ENCODE assay signal across 32 mouse cellular contexts in the genomic region with DNA sequence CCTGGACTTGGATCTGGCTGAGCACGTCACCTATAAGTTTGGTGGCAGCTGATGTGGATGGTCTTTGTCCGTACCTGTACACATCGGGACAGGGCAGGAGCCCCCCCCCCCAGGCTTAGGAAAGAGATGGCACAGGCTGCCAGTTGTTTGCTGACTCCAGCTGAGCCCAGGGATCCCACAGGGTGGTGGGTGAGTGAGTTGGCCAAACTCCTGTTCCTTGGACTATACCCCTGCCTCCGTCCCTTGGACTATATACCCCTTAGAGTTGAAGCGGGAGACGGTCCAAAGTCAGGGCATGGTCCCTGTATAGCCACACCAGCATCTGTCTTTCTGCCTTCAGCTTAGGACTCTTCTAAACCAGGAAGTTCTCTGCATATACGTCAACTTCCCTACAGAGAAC. TPM values are rescaled to one million over a fixed set of nuclear protein-coding genes. Genes with fewer than 3 reads are reported as not detected.
DNase-seq lines count a peak whose midpoint lies in the region; ATAC-seq and TF ChIP-seq lines count a peak whose summit lies in the region.
"Had no signal": no experiment of that assay in that cellular context is flagged by ENCODE, and none has a peak within 500 bp of the region (broad histone marks: within the 10 kb centered on the region; RNA-seq: fewer than 3 reads in every experiment).

No protein-coding gene starts in this region.

- intact Hi-C loops in heart, postnatal 10 days (cut with DNase I), result no loop called here

- H3K9me3 ChIP-seq in kidney, embryonic 15.5 days (replicated peaks), result no peaks in the 10 kb centered on the region
- no peaks in the 10 kb centered on the region for H3K9me3 ChIP-seq in kidney, embryonic 16.5 days (ENCODE audit: low read length)
- H3K9me3 ChIP-seq in embryonic facial prominence, embryonic 13.5 days, result no peaks in the 10 kb centered on the region
- H3K9me3 ChIP-seq in embryonic facial prominence, embryonic 15.5 days (replicated peaks), result no peaks in the 10 kb centered on the region
- no peaks in the 10 kb centered on the region for H3K9me3 ChIP-seq in limb, embryonic 14.5 days (ENCODE audit: control insufficient read depth, low read length)
- no peaks in the 10 kb centered on the region for H3K9me3 ChIP-seq in forebrain, embryonic 14.5 days (replicated peaks; ENCODE audit: control insufficient read depth, low read length)
- H3K9me3 ChIP-seq: forebrain, embryonic 13.5 days; G1E; heart, embryonic 15.5 days; hindbrain, embryonic 15.5 days; intestine, embryonic 15.5 days; liver, embryonic 15.5 days; neural tube, embryonic 12.5 days had no signal

- no peak for ATAC-seq in kidney, embryonic 15.5 days (replicated peaks; ENCODE audit: low FRiP score)
- ATAC-seq in kidney, embryonic 16.5 days (ENCODE audit: low FRiP score, low TSS enrichment), result no peak
- no peak for ATAC-seq in embryonic facial prominence, embryonic 13.5 days (ENCODE audit: insufficient number of reproducible peaks, insufficient read depth, low FRiP score, low TSS enrichment, low read depth)
- no peak for ATAC-seq in embryonic facial prominence, embryonic 15.5 days (ENCODE audit: insufficient number of reproducible peaks, low FRiP score, low TSS enrichment, low read depth)
- ATAC-seq in limb, embryonic 14.5 days (ENCODE audit: low FRiP score, low read depth), result no peak
- no peak for ATAC-seq in forebrain, embryonic 14.5 days
- ATAC-seq: forebrain, embryonic 13.5 days; intestine, embryonic 15.5 days; Patski had no signal

- H3K4me1 ChIP-seq in kidney, embryonic 15.5 days, result peaks cover 73% of the 10 kb centered on the region
- H3K4me1 ChIP-seq in kidney, embryonic 16.5 days (ENCODE audit: insufficient read depth, low read length), result peaks cover 47% of the 10 kb centered on the region
- peaks cover 63% of the 10 kb centered on the region for H3K4me1 ChIP-seq in embryonic facial prominence, embryonic 13.5 days
- peaks cover 61% of the 10 kb centered on the region for H3K4me1 ChIP-seq in embryonic facial prominence, embryonic 15.5 days
- peaks cover 40% of the 10 kb centered on the region for H3K4me1 ChIP-seq in limb, embryonic 14.5 days (ENCODE audit: control insufficient read depth, insufficient read depth, low read length)
- H3K4me1 ChIP-seq in forebrain, embryonic 14.5 days (ENCODE audit: control insufficient read depth, insufficient read depth, low read length), result peaks cover 7% of the 10 kb centered on the region; the same call in 1 of the 2 replicates

- H3K36me3 ChIP-seq in kidney, embryonic 15.5 days, result no peaks in the 10 kb centered on the region; the same call in 1 of the 2 replicates
- H3K36me3 ChIP-seq in kidney, embryonic 16.5 days (ENCODE audit: insufficient read depth, low read length), result peaks cover 6% of the 10 kb centered on the region; the same call in 1 of the 2 replicates
- peaks cover 24% of the 10 kb centered on the region for H3K36me3 ChIP-seq in embryonic facial prominence, embryonic 13.5 days
- H3K36me3 ChIP-seq in embryonic facial prominence, embryonic 15.5 days, result 0 out of 2 replicates have a peak, but pooled peaks cover 2% of the 10 kb centered on the region
- H3K36me3 ChIP-seq in limb, embryonic 14.5 days (ENCODE audit: control insufficient read depth, insufficient read depth, low read length), result peaks cover 17% of the 10 kb centered on the region
- H3K36me3 ChIP-seq in forebrain, embryonic 14.5 days (ENCODE audit: control insufficient read depth, insufficient read depth, low read length), result no peaks in the 10 kb centered on the region
- H3K36me3 ChIP-seq: G1E; heart, embryonic 15.5 days; hindbrain, embryonic 15.5 days; intestine, embryonic 15.5 days; liver, embryonic 15.5 days; neural tube, embryonic 12.5 days had no signal

- no peak for TF ChIP-seq POLR2A in limb, embryonic 14.5 days (IDR thresholded peaks at IDR 0.05; ENCODE audit: borderline replicate concordance, extremely low read depth, insufficient read depth, insufficient read length)

- WGBS in kidney, embryonic 15.5 days, result 92% methylated on average over 7 of the region's 7 CpGs
- WGBS in kidney, embryonic 16.5 days, result 90% methylated on average over 7 of the region's 7 CpGs
- 87% methylated on average over 7 of the region's 7 CpGs for WGBS in embryonic facial prominence, embryonic 13.5 days
- 72% methylated on average over 7 of the region's 7 CpGs for WGBS in embryonic facial prominence, embryonic 15.5 days
- 91% methylated on average over 7 of the region's 7 CpGs for WGBS in limb, embryonic 14.5 days
- 90% methylated on average over 7 of the region's 7 CpGs for WGBS in forebrain, embryonic 14.5 days

- peak overlapping the region; percentile 91; the same call in 1 of the 2 replicates for H3K4me2 ChIP-seq in kidney, embryonic 15.5 days
- no peak overlapping the region for H3K4me2 ChIP-seq in kidney, embryonic 16.5 days (replicated peaks; ENCODE audit: low read depth, low read length)
- peak overlapping the region; percentile 69 for H3K4me2 ChIP-seq in embryonic facial prominence, embryonic 13.5 days
- peak overlapping the region; percentile 56 for H3K4me2 ChIP-seq in embryonic facial prominence, embryonic 15.5 days (replicated peaks)
- peak overlapping the region; percentile 74 for H3K4me2 ChIP-seq in limb, embryonic 14.5 days (replicated peaks; ENCODE audit: low read depth, low read length, severe bottlenecking)
- H3K4me2 ChIP-seq in forebrain, embryonic 14.5 days (ENCODE audit: low read length), result no peak overlapping the region
- H3K4me2 ChIP-seq: forebrain, embryonic 13.5 days; heart, embryonic 15.5 days; hindbrain, embryonic 15.5 days; intestine, embryonic 15.5 days; liver, embryonic 15.5 days had no signal

- H3K9ac ChIP-seq in kidney, embryonic 15.5 days, result no peak overlapping the region
- H3K9ac ChIP-seq in kidney, embryonic 16.5 days (replicated peaks; ENCODE audit: low read length), result no peak overlapping the region
- peak overlapping the region; percentile 95 for H3K9ac ChIP-seq in embryonic facial prominence, embryonic 13.5 days
- peak overlapping the region; percentile 59 for H3K9ac ChIP-seq in embryonic facial prominence, embryonic 15.5 days
- 0 out of 2 replicates have a peak overlapping the region, but pooled peaks have one; percentile 4 for H3K9ac ChIP-seq in limb, embryonic 14.5 days (ENCODE audit: low read depth, low read length, severe bottlenecking)
- no peak overlapping the region for H3K9ac ChIP-seq in forebrain, embryonic 14.5 days (ENCODE audit: low read length)
- H3K9ac ChIP-seq: forebrain, embryonic 13.5 days; heart, embryonic 15.5 days; hindbrain, embryonic 15.5 days; intestine, embryonic 15.5 days; liver, embryonic 15.5 days; neural tube, embryonic 12.5 days had no signal

- H3K27ac ChIP-seq in kidney, embryonic 15.5 days, result no peak overlapping the region
- H3K27ac ChIP-seq in kidney, embryonic 16.5 days (ENCODE audit: low read length), result no peak overlapping the region
- H3K27ac ChIP-seq in embryonic facial prominence, embryonic 13.5 days, result no peak overlapping the region; the same call in 1 of the 2 replicates
- H3K27ac ChIP-seq in embryonic facial prominence, embryonic 15.5 days (replicated peaks), result 0 out of 2 replicates have a peak overlapping the region, but pooled peaks have one; percentile 28
- H3K27ac ChIP-seq in limb, embryonic 14.5 days (replicated peaks; ENCODE audit: low read depth, low read length), result no peak overlapping the region
- H3K27ac ChIP-seq in forebrain, embryonic 14.5 days (ENCODE audit: low read depth, low read length), result no peak overlapping the region
- H3K27ac ChIP-seq: forebrain, embryonic 13.5 days; gastrocnemius, adult 2 months; heart, embryonic 15.5 days; hindbrain, embryonic 15.5 days; intestine, embryonic 15.5 days; layer of hippocampus, adult 2 months; liver, embryonic 15.5 days; neural tube, embryonic 12.5 days had no signal

- H3K27me3 ChIP-seq in kidney, embryonic 15.5 days, result peaks cover 45% of the 10 kb centered on the region
- H3K27me3 ChIP-seq in kidney, embryonic 16.5 days (ENCODE audit: insufficient read depth, low read length), result peaks cover 4% of the 10 kb centered on the region
- peaks cover 41% of the 10 kb centered on the region for H3K27me3 ChIP-seq in embryonic facial prominence, embryonic 13.5 days
- peaks cover 24% of the 10 kb centered on the region for H3K27me3 ChIP-seq in embryonic facial prominence, embryonic 15.5 days
- no peaks in the 10 kb centered on the region for H3K27me3 ChIP-seq in limb, embryonic 14.5 days (ENCODE audit: control insufficient read depth, insufficient read depth, low read length)
- H3K27me3 ChIP-seq in forebrain, embryonic 14.5 days (replicated peaks; ENCODE audit: control insufficient read depth, insufficient read depth, low read length), result peaks cover 30% of the 10 kb centered on the region
- H3K27me3 ChIP-seq: neural tube, embryonic 12.5 days had no signal

- DNase-seq in limb, embryonic 14.5 days (ENCODE audit: low spot score), result no peak
- no peak for DNase-seq in heart, postnatal 10 days
- DNase-seq in forebrain, embryonic 14.5 days (ENCODE audit: low spot score), result no peak
- DNase-seq: B cell, adult 2 months; cerebellum, adult 11 months; cerebellum, adult 9-11 months; gastrocnemius, adult 2 months; heart, postnatal 4 days; liver; midbrain, embryonic 14.5 days had no signal

- H3K4me3 ChIP-seq in kidney, embryonic 15.5 days (replicated peaks), result no peak overlapping the region
- no peak overlapping the region for H3K4me3 ChIP-seq in kidney, embryonic 16.5 days (ENCODE audit: low read length)
- H3K4me3 ChIP-seq in embryonic facial prominence, embryonic 13.5 days, result peak overlapping the region; percentile 81
- H3K4me3 ChIP-seq in embryonic facial prominence, embryonic 15.5 days (replicated peaks), result peak overlapping the region; percentile 63
- peak overlapping the region; percentile 81 for H3K4me3 ChIP-seq in limb, embryonic 14.5 days (replicated peaks; ENCODE audit: low read length)
- H3K4me3 ChIP-seq in forebrain, embryonic 14.5 days (ENCODE audit: low read depth, low read length), result no peak overlapping the region
- H3K4me3 ChIP-seq: forebrain, embryonic 13.5 days; gastrocnemius, adult 2 months; heart, embryonic 15.5 days; hindbrain, embryonic 15.5 days; intestine, embryonic 15.5 days; layer of hippocampus, adult 2 months; liver, embryonic 15.5 days had no signal

RNA-seq across cellular contexts. Expression of a gene that starts 1.7 kb away (rescaled TPM):
- polyA plus RNA-seq in kidney, embryonic 15.5 days (2015; fragmentation: Nextera tagmentation; extraction: Ambion mirVana), result 1.8 and 3.9 TPM in 2 replicates
- 1.5 and 3.6 TPM in 2 replicates for polyA plus RNA-seq in kidney, embryonic 16.5 days (2015; fragmentation: Nextera tagmentation; extraction: Ambion mirVana)
- polyA plus RNA-seq in embryonic facial prominence, embryonic 13.5 days (2015; fragmentation: Nextera tagmentation; extraction: Ambion mirVana), result 1.6 and 12.3 TPM in 2 replicates
- polyA plus RNA-seq in embryonic facial prominence, embryonic 15.5 days (2015; fragmentation: Nextera tagmentation; extraction: Ambion mirVana), result 7.5 and 8.5 TPM in 2 replicates
- 18.9 and 26.1 TPM in 2 replicates for polyA plus RNA-seq in limb, embryonic 14.5 days (2012; rRNA removed)
- polyA plus RNA-seq in limb, embryonic 14.5 days (2014; fragmentation: Nextera tagmentation; extraction: Ambion mirVana), result 16.4 and 28.1 TPM in 2 replicates
- over 10,000 TPM; 11,120 to 11,825 TPM for total RNA-seq in heart, postnatal 10 days (2021)
- 0.33 TPM in 1 of 2 replicates, not detected in the other for polyA plus RNA-seq in forebrain, embryonic 14.5 days (2014; fragmentation: Nextera tagmentation; extraction: Ambion mirVana)
- total RNA-seq: CH12.LX; common myeloid progenitor, adult 5-6 weeks; G1E; layer of hippocampus, adult 2 months; megakaryocyte-erythroid progenitor cell, adult 5-6 weeks had no signal
- polyA plus RNA-seq: G1E had no signal

RNA-seq across cellular contexts. Expression of a gene that starts 7.0 kb away (rescaled TPM):
- 67.1 and 70.1 TPM in 2 replicates for polyA plus RNA-seq in kidney, embryonic 15.5 days (2015; fragmentation: Nextera tagmentation; extraction: Ambion mirVana)
- 98.8 and 108 TPM in 2 replicates for polyA plus RNA-seq in kidney, embryonic 16.5 days (2015; fragmentation: Nextera tagmentation; extraction: Ambion mirVana)
- polyA plus RNA-seq in embryonic facial prominence, embryonic 13.5 days (2015; fragmentation: Nextera tagmentation; extraction: Ambion mirVana), result 138 and 165 TPM in 2 replicates
- polyA plus RNA-seq in embryonic facial prominence, embryonic 15.5 days (2015; fragmentation: Nextera tagmentation; extraction: Ambion mirVana), result 133 and 145 TPM in 2 replicates
- 149 and 203 TPM in 2 replicates for polyA plus RNA-seq in limb, embryonic 14.5 days (2012; rRNA removed)
- polyA plus RNA-seq in limb, embryonic 14.5 days (2014; fragmentation: Nextera tagmentation; extraction: Ambion mirVana), result 96.9 and 99.1 TPM in 2 replicates
- total RNA-seq in heart, postnatal 10 days (2021), result 10 to 100 TPM; 11.5 to 13.4 TPM
- 4.0 and 4.7 TPM in 2 replicates for polyA plus RNA-seq in forebrain, embryonic 14.5 days (2014; fragmentation: Nextera tagmentation; extraction: Ambion mirVana)
- total RNA-seq: G1E; megakaryocyte-erythroid progenitor cell, adult 5-6 weeks had no signal

RNA-seq across cellular contexts. Expression of a gene that starts 58.0 kb away (rescaled TPM):
- polyA plus RNA-seq in kidney, embryonic 15.5 days (2015; fragmentation: Nextera tagmentation; extraction: Ambion mirVana), result not detected in 2 replicates
- not detected in 2 replicates for polyA plus RNA-seq in kidney, embryonic 16.5 days (2015; fragmentation: Nextera tagmentation; extraction: Ambion mirVana)
- polyA plus RNA-seq in embryonic facial prominence, embryonic 13.5 days (2015; fragmentation: Nextera tagmentation; extraction: Ambion mirVana), result not detected in 2 replicates
- polyA plus RNA-seq in embryonic facial prominence, embryonic 15.5 days (2015; fragmentation: Nextera tagmentation; extraction: Ambion mirVana), result not detected in 2 replicates
- polyA plus RNA-seq in limb, embryonic 14.5 days (2012; rRNA removed), result 0.04 TPM in 1 of 2 replicates, not detected in the other
- polyA plus RNA-seq in limb, embryonic 14.5 days (2014; fragmentation: Nextera tagmentation; extraction: Ambion mirVana), result not detected in 2 replicates
- total RNA-seq in heart, postnatal 10 days (2021), result not detected
- not detected in 2 replicates for polyA plus RNA-seq in forebrain, embryonic 14.5 days (2014; fragmentation: Nextera tagmentation; extraction: Ambion mirVana)
- total RNA-seq: adrenal gland, adult 18-20 months; adrenal gland, postnatal 4 days; common myeloid progenitor, adult 5-6 weeks; gastrocnemius, adult 2 months; gastrocnemius, postnatal 4 days; heart, postnatal 4 days; layer of hippocampus, adult 2 months; layer of hippocampus, postnatal 25 days; megakaryocyte-erythroid progenitor cell, adult 5-6 weeks had no signal
- polyA plus RNA-seq: forebrain, embryonic 13.5 days; frontal cortex, adult 2 months; hindbrain, embryonic 15.5 days; intestine, embryonic 15.5 days; liver, embryonic 15.5 days; midbrain, embryonic 14.5 days; neural tube, embryonic 12.5 days; Patski; spleen, adult 2 months had no signal

Comparison
In these comparisons a context has a peak if more than half of its experiments do, and no peak if none do; other contexts are left out.
1. H3K4me2 ChIP-seq: peak in kidney, embryonic 15.5 days (single experiment), embryonic facial prominence, embryonic 13.5 days (single experiment), embryonic facial prominence, embryonic 15.5 days (single experiment) and limb, embryonic 14.5 days (single experiment); none in kidney, embryonic 16.5 days (single experiment) and forebrain, embryonic 14.5 days (single experiment).
2. H3K4me3 ChIP-seq: peak in embryonic facial prominence, embryonic 13.5 days (single experiment), embryonic facial prominence, embryonic 15.5 days (single experiment) and limb, embryonic 14.5 days (single experiment); none in kidney, embryonic 15.5 days (single experiment), kidney, embryonic 16.5 days (single experiment) and forebrain, embryonic 14.5 days (single experiment).
3. H3K9ac ChIP-seq: peak in embryonic facial prominence, embryonic 13.5 days (single experiment), embryonic facial prominence, embryonic 15.5 days (single experiment) and limb, embryonic 14.5 days (single experiment); none in kidney, embryonic 15.5 days (single experiment), kidney, embryonic 16.5 days (single experiment) and forebrain, embryonic 14.5 days (single experiment).
4. RNA of a gene that starts 7.0 kb away (polyA plus RNA-seq): 138 to 165 TPM in embryonic facial prominence, embryonic 13.5 days, 96.9 to 203 TPM in limb, embryonic 14.5 days, 133 to 145 TPM in embryonic facial prominence, embryonic 15.5 days, 98.8 to 108 TPM in kidney, embryonic 16.5 days and 67.1 to 70.1 TPM in kidney, embryonic 15.5 days; 4.0 to 4.7 TPM in forebrain, embryonic 14.5 days; every median in the first group is over 10 times any median in the second.